Mouse (Mus musculus): Measurements from ENCODE around the gene Gm11042. TPM values are rescaled to one million over a fixed set of nuclear protein-coding genes. Genes with fewer than 3 reads are reported as not detected.

The Gm11042 gene
- total and polyA plus RNA-seq, 3 experiments = not detected

GRCm38 (mm10) chr12:74282846-74283245 lies 33.3 kb downstream of the Gm11042 start:
- H3K79me2 ChIP-seq (ENCODE audit: control insufficient read depth, insufficient read depth, low read length, poor library complexity) = no peaks in the 10 kb centered on the region

GRCm38 (mm10) chr12:74281403-74281802 lies 34.8 kb downstream of the Gm11042 start:
- TF ChIP-seq SIN3A (IDR thresholded peaks at IDR 0.05; ENCODE audit: low read length) (no peak), JUND (IDR thresholded peaks at IDR 0.05; ENCODE audit: low read depth, low read length) (no peak), ELF1 (IDR thresholded peaks at IDR 0.05; ENCODE audit: low read depth, low read length) (no peak), E2F4 (IDR thresholded peaks at IDR 0.05; ENCODE audit: borderline replicate concordance, low read depth, low read length) (no peak), GATA1 (IDR thresholded peaks at IDR 0.05; ENCODE audit: low read depth, low read length) (no peak), POLR2AphosphoS5 (IDR thresholded peaks at IDR 0.05; ENCODE audit: borderline replicate concordance, low read depth, low read length) (no peak), MEF2A (IDR thresholded peaks at IDR 0.05; ENCODE audit: extremely low read depth, insufficient replicate concordance, low read depth, low read length, poor library complexity, severe bottlenecking) (no peak), MYC (IDR thresholded peaks at IDR 0.05; ENCODE audit: low read depth, low read length) (no peak), ZMIZ1 (IDR thresholded peaks at IDR 0.05; ENCODE audit: low read depth, low read length) (no peak), KAT2A (conservative IDR thresholded peaks at IDR 0.05; ENCODE audit: low read depth, low read length) (no peak), HCFC1 (IDR thresholded peaks at IDR 0.05; ENCODE audit: low read depth, low read length) (no peak), ZC3H11A (IDR thresholded peaks at IDR 0.05; ENCODE audit: low read depth, low read length) (no peak), TBP (IDR thresholded peaks at IDR 0.05; ENCODE audit: low read depth, low read length) (no peak), MYB (IDR thresholded peaks at IDR 0.05; ENCODE audit: low read depth, low read length) (no peak), ZNF384 (IDR thresholded peaks at IDR 0.05; ENCODE audit: low read depth, low read length) (no peak), GABPA (IDR thresholded peaks at IDR 0.05; ENCODE audit: low read depth, low read length) (no peak), MAZ (IDR thresholded peaks at IDR 0.05; ENCODE audit: low read depth, low read length) (no peak), EP300 (IDR thresholded peaks at IDR 0.05; ENCODE audit: low read depth in 1 of 2, low read length in 2 of 2) (no peak), ZKSCAN1 (IDR thresholded peaks at IDR 0.05; ENCODE audit: low read depth, low read length) (no peak)
- H3K79me2 ChIP-seq (ENCODE audit: control insufficient read depth, insufficient read depth, low read length, poor library complexity) = no peaks in the 10 kb centered on the region
- H3K36me3 ChIP-seq (ENCODE audit: control insufficient read depth in 1 of 2, insufficient read depth in 2 of 2, low read length in 2 of 2) = no peaks in the 10 kb centered on the region
- no peaks in the 10 kb centered on the region for H3K9me3 ChIP-seq (replicated peaks; ENCODE audit: insufficient read depth, low read length)
- no peak for DNase-seq (ENCODE audit: low read depth, low spot score)
- H3K4me1 ChIP-seq (ENCODE audit: control insufficient read depth in 1 of 2, insufficient read depth in 2 of 2, low read length in 2 of 2) = no peaks in the 10 kb centered on the region
- no peaks in the 10 kb centered on the region for H3K27me3 ChIP-seq (ENCODE audit: control insufficient read depth in 1 of 2, insufficient read depth in 2 of 2, low read length in 2 of 2)
- H3K9ac ChIP-seq (ENCODE audit: control insufficient read depth, low read depth, low read length, poor library complexity, severe bottlenecking) = no peak overlapping the region
- no peak overlapping the region for H3K27ac ChIP-seq (ENCODE audit: control insufficient read depth, low read depth, low read length)
- no peak overlapping the region for H3K4me3 ChIP-seq (ENCODE audit: control insufficient read depth in 1 of 2, insufficient read depth in 1 of 2, low read depth in 2 of 2, low read length in 2 of 2)

More at GRCm38 (mm10) chr12:74282846-74283245, 33.3 kb downstream of the Gm11042 start:
- no peak overlapping the region for H3K27ac ChIP-seq (ENCODE audit: control insufficient read depth, low read depth, low read length)
- TF ChIP-seq ELF1 (IDR thresholded peaks at IDR 0.05; ENCODE audit: low read depth, low read length) (no peak), MXI1 (IDR thresholded peaks at IDR 0.05; ENCODE audit: low read depth, low read length) (no peak), SIN3A (IDR thresholded peaks at IDR 0.05; ENCODE audit: low read length) (no peak), TCF12 (IDR thresholded peaks at IDR 0.05; ENCODE audit: low read depth, low read length) (no peak), RAD21 (IDR thresholded peaks at IDR 0.05; ENCODE audit: low read depth, low read length) (no peak), MAZ (IDR thresholded peaks at IDR 0.05; ENCODE audit: low read depth, low read length) (no peak)
- H3K4me1 ChIP-seq (ENCODE audit: control insufficient read depth in 1 of 2, insufficient read depth in 2 of 2, low read length in 2 of 2) = no peaks in the 10 kb centered on the region
- H3K4me3 ChIP-seq (ENCODE audit: control insufficient read depth in 1 of 2, insufficient read depth in 1 of 2, low read depth in 2 of 2, low read length in 2 of 2) = no peak overlapping the region
- H3K9ac ChIP-seq (ENCODE audit: control insufficient read depth, low read depth, low read length, poor library complexity, severe bottlenecking) = no peak overlapping the region
- no peak for DNase-seq (ENCODE audit: low read depth, low spot score)
- no peaks in the 10 kb centered on the region for H3K9me3 ChIP-seq (replicated peaks; ENCODE audit: insufficient read depth, low read length)
- H3K27me3 ChIP-seq (ENCODE audit: control insufficient read depth in 1 of 2, insufficient read depth in 2 of 2, low read length in 2 of 2) = no peaks in the 10 kb centered on the region
- H3K36me3 ChIP-seq (ENCODE audit: control insufficient read depth in 1 of 2, insufficient read depth in 2 of 2, low read length in 2 of 2) = no peaks in the 10 kb centered on the region

Measured in MEL (cell line).